Mouse (Mus musculus) midbrain, embryonic 10.5 days (tissue): ENCODE measurements around the gene Ccdc153. TPM values are rescaled to one million over a fixed set of nuclear protein-coding genes. Genes with fewer than 3 reads are reported as not detected.

Experiments
- polyA plus RNA-seq: library from polyadenylated mRNA; unstranded; fragments of >200 nt; fragmentation: Nextera tagmentation; extraction: Ambion mirVana; gene quantifications from 2 replicates; pipeline ENCODE4 v1.2.1, GENCODE M21; 2016

Ccdc153 gene
- polyA plus RNA-seq, 1 experiment from 2014 or later = not detected

Other genes starting within 250 kb of the Ccdc153 start
- not detected in 2 replicates for gene Thy1, start 197.3 kb upstream of the Ccdc153 start, polyA plus RNA-seq
- gene Usp2, start 173.7 kb upstream of the Ccdc153 start, polyA plus RNA-seq = 11.3 and 16.5 TPM in 2 replicates
- 0.07 and 0.17 TPM in 2 replicates for gene Mfrp, start 138.9 kb upstream of the Ccdc153 start, polyA plus RNA-seq
- 0.29 and 0.93 TPM in 2 replicates for gene C1qtnf5, start 133.4 kb upstream of the Ccdc153 start, polyA plus RNA-seq
- 0.35 and 0.63 TPM in 2 replicates for gene Gm49380, start 127.2 kb upstream of the Ccdc153 start, polyA plus RNA-seq
- 81.3 and 81.5 TPM in 2 replicates for gene Rnf26, start 127.2 kb upstream of the Ccdc153 start, polyA plus RNA-seq
- gene Mcam, start 106.2 kb upstream of the Ccdc153 start, polyA plus RNA-seq = 12.0 and 13.7 TPM in 2 replicates
- gene Cbl, start 6.6 kb upstream of the Ccdc153 start, polyA plus RNA-seq = 21.7 and 25.5 TPM in 2 replicates
- gene Pdzd3, start 10.8 kb downstream of the Ccdc153 start, polyA plus RNA-seq = 0.06 TPM in 1 of 2 replicates, not detected in the other
- gene Nlrx1, start 27.9 kb downstream of the Ccdc153 start, polyA plus RNA-seq = 2.6 and 2.9 TPM in 2 replicates
- gene Abcg4, start 47.9 kb downstream of the Ccdc153 start, polyA plus RNA-seq = 6.4 and 8.6 TPM in 2 replicates
- 29.4 and 35.8 TPM in 2 replicates for gene Hinfp, start 65.0 kb downstream of the Ccdc153 start, polyA plus RNA-seq
- 8.6 and 10.8 TPM in 2 replicates for gene C2cd2l, start 79.6 kb downstream of the Ccdc153 start, polyA plus RNA-seq
- gene Dpagt1, start 85.3 kb downstream of the Ccdc153 start, polyA plus RNA-seq = 45.6 and 47.5 TPM in 2 replicates
- gene H2afx, start 94.0 kb downstream of the Ccdc153 start, polyA plus RNA-seq = 531 and 532 TPM in 2 replicates
- 168 and 189 TPM in 2 replicates for gene Hmbs, start 103.6 kb downstream of the Ccdc153 start, polyA plus RNA-seq
- gene Vps11, start 121.0 kb downstream of the Ccdc153 start, polyA plus RNA-seq = 33.6 and 35.9 TPM in 2 replicates
- gene Hyou1, start 138.8 kb downstream of the Ccdc153 start, polyA plus RNA-seq = 40.2 and 42.1 TPM in 2 replicates
- gene Slc37a4, start 156.2 kb downstream of the Ccdc153 start, polyA plus RNA-seq = 17.2 and 20.5 TPM in 2 replicates
- gene Rps25, start 166.5 kb downstream of the Ccdc153 start, polyA plus RNA-seq = 1,926 and 2,208 TPM in 2 replicates
- gene Trappc4, start 166.9 kb downstream of the Ccdc153 start, polyA plus RNA-seq = 216 and 244 TPM in 2 replicates
- 25.4 and 29.9 TPM in 2 replicates for gene Ccdc84, start 177.9 kb downstream of the Ccdc153 start, polyA plus RNA-seq
- gene Foxr1, start 200.5 kb downstream of the Ccdc153 start, polyA plus RNA-seq = not detected in 2 replicates
- not detected in 2 replicates for gene Upk2, start 214.3 kb downstream of the Ccdc153 start, polyA plus RNA-seq
- gene Bcl9l, start 242.1 kb downstream of the Ccdc153 start, polyA plus RNA-seq = 3.9 and 4.7 TPM in 2 replicates